Mouse (Mus musculus) mature B cell (primary cell): ENCODE measurements around the gene Snrnp48.

Source experiments
- in situ Hi-C: fragments of 300-500 bp; cut with MboI; formaldehyde crosslinking; loops from 2 replicates; pipeline ENCODE4 v1.14.3; 2019

The Snrnp48 gene

DNA sequence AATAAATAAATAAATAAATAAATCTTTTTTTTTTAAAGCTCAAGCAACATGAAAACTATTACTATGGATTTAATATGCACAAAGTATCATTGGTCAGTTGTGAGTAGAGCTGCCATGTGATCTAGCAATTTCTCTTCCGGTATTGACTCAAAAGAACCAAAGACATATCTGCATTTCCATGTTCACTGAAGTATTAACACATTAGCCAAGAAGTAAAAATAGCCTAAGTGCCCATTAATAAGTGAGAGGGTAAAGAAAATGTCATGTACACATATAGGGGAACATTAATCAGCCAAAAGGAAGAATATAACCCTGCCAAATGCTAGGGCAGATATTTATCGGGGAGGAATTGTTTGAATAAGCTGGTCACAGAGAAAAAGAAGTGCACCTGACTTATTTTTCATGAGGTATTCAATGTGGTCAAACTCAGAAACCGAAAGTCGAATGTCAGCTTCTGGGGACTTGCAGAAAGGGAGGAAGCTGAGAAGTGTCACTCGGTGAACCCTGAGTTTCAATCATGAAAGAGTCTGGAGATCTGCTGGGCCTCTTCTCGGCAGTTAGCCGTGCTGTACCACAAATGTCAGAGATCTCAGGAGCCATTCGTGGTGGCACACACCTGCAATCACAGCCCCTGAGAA is 64.4 kb downstream of the Snrnp48 start:
- in situ Hi-C loops, result no loop called here

GRCm38 (mm10) chr13:38272624-38273023 is 67.9 kb downstream of the Snrnp48 start:
- in situ Hi-C loops, result no loop called here
